Mouse (Mus musculus) neural tube, embryonic 11.5 days (tissue): ENCODE data around the gene Ugt1a10. TPM values are rescaled to one million over a fixed set of nuclear protein-coding genes. Genes with fewer than 3 reads are reported as not detected.

Source experiments
- microRNA-seq: library from miRNA; unstranded; fragments of <30 nt; microRNA quantifications from one replicate; pipeline ENCODE4, GENCODE M21; 2016
- polyA plus RNA-seq: library from polyadenylated mRNA; unstranded; fragments of >200 nt; fragmentation: Nextera tagmentation; extraction: Ambion mirVana; gene quantifications from 2 replicates; pipeline ENCODE4 v1.2.1, GENCODE M21; 2014

Ugt1a10 gene
- polyA plus RNA-seq, 1 experiment from 2014 or later, result not detected

Small RNA genes lying within 50 kb of the gene (microRNA-seq; reads per million reads assigned to microRNA genes)
- not detected for gene Gm25198

Other genes with a start within 250 kb of the Ugt1a10 start
- gene Dgkd, start 202.1 kb upstream of the Ugt1a10 start, polyA plus RNA-seq, result 39.7 and 40.1 TPM in 2 replicates
- 29.4 and 31.2 TPM in 2 replicates for gene Usp40, start 46.8 kb upstream of the Ugt1a10 start, polyA plus RNA-seq
- not detected in 2 replicates for gene Ugt1a9, start 15.4 kb downstream of the Ugt1a10 start, polyA plus RNA-seq
- not detected in 2 replicates for gene Ugt1a8, start 32.4 kb downstream of the Ugt1a10 start, polyA plus RNA-seq
- gene Ugt1a7c, start 39.7 kb downstream of the Ugt1a10 start, polyA plus RNA-seq, result 0.54 and 0.65 TPM in 2 replicates
- gene Ugt1a6b, start 47.9 kb downstream of the Ugt1a10 start, polyA plus RNA-seq, result not detected in 2 replicates
- 0.18 TPM in 1 of 2 replicates, not detected in the other for gene Ugt1a6a, start 79.4 kb downstream of the Ugt1a10 start, polyA plus RNA-seq
- gene Ugt1a5, start 110.6 kb downstream of the Ugt1a10 start, polyA plus RNA-seq, result not detected in 2 replicates
- gene Ugt1a2, start 145.2 kb downstream of the Ugt1a10 start, polyA plus RNA-seq, result not detected in 2 replicates
- gene Dnajb3, start 150.4 kb downstream of the Ugt1a10 start, polyA plus RNA-seq, result 13.6 and 14.8 TPM in 2 replicates
- not detected in 2 replicates for gene Ugt1a1, start 156.6 kb downstream of the Ugt1a10 start, polyA plus RNA-seq
- 1.3 and 1.4 TPM in 2 replicates for gene Mroh2a, start 171.6 kb downstream of the Ugt1a10 start, polyA plus RNA-seq
- 136 and 141 TPM in 2 replicates for gene Hjurp, start 222.2 kb downstream of the Ugt1a10 start, polyA plus RNA-seq
- not detected in 2 replicates for gene Trpm8, start 222.3 kb downstream of the Ugt1a10 start, polyA plus RNA-seq